Mouse (Mus musculus) hindbrain, postnatal 0 days (tissue): ENCODE measurements around the gene Dnajc22. TPM values are rescaled to one million over a fixed set of nuclear protein-coding genes. Genes with fewer than 3 reads are reported as not detected.
"Not testable (repeated sequence)": the region's sequence is repeated elsewhere in the genome, so short reads cannot be mapped to it uniquely, and the experiment has no call there.

Experiments
- ATAC-seq: fragments of 200-750 bp; cut with Nextera tagmentation; 2 replicates; pipeline ENCODE4 v1.8.0; 2017; ENCODE audit warnings: mild to moderate bottlenecking, moderate TSS enrichment, moderate library complexity
- DNase-seq: peaks from one replicate; pipeline ENCODE4 v3.0.0-alpha.2; 2015; ENCODE audit warnings: low spot score
- H3K27ac ChIP-seq: fragments of 300-500 bp; sonication (generic); 2 replicates; pipeline ENCODE4 v1.5.1; 2014; ENCODE audit warnings: mild to moderate bottlenecking
- H3K27me3 ChIP-seq: fragments of 300-500 bp; sonication (generic); 2 replicates; pipeline ENCODE4 v1.6.1; 2014; ENCODE audit warnings: low read length, mixed read lengths; ENCODE audit not compliant: insufficient read depth
- H3K36me3 ChIP-seq: fragments of 300-500 bp; sonication (generic); 2 replicates; pipeline ENCODE4 v1.6.1; 2014; ENCODE audit warnings: low read length, mixed read lengths; ENCODE audit not compliant: insufficient read depth
- H3K4me1 ChIP-seq: fragments of 300-500 bp; sonication (generic); 2 replicates; pipeline ENCODE4 v1.6.1; 2014; ENCODE audit warnings: antibody characterized with exemption, low read length, mixed read lengths; ENCODE audit not compliant: insufficient read depth
- H3K4me2 ChIP-seq: fragments of 300-500 bp; sonication (generic); 2 replicates; pipeline ENCODE4 v1.6.1; 2014; ENCODE audit warnings: low read depth, mild to moderate bottlenecking, low read length, moderate library complexity, mixed read lengths
- H3K4me3 ChIP-seq: fragments of 300-500 bp; sonication (generic); 2 replicates; pipeline ENCODE4 v1.5.1; 2014; ENCODE audit warnings: low read length
- H3K9ac ChIP-seq: fragments of 300-500 bp; sonication (generic); replicated peaks from 2 replicates; pipeline ENCODE4 v1.6.1; 2014; ENCODE audit warnings: mild to moderate bottlenecking, low read length, moderate library complexity, mixed read lengths
- H3K9me3 ChIP-seq: fragments of 300-500 bp; sonication (generic); 2 replicates; pipeline ENCODE4 v1.6.1; 2016; ENCODE audit warnings: low read length, mixed read lengths
- CTCF ChIP-seq: IDR thresholded peaks from 2 replicates; pipeline ENCODE4 v1.5.1; 2016; ENCODE audit warnings: antibody characterized with exemption, control low read depth, low read depth
- WGBS: fragments of 180-500 bp; shearing (Covaris S2); extraction: QIAGEN DNeasy Blood & Tissue Kit; methylation state at CpG from one replicate; pipeline ENCODE4 v1.1.7; 2014; 5-methylcytosine and 5-hydroxymethylcytosine counted together
- polyA plus RNA-seq: library from polyadenylated mRNA; unstranded; fragments of >200 nt; fragmentation: Nextera tagmentation; extraction: Ambion mirVana; gene quantifications from 2 replicates; pipeline ENCODE4 v1.2.1, GENCODE M21; 2015
- total RNA-seq: library from RNA; depleted of rRNA; stranded (reverse); fragments of >200 nt; gene quantifications from 2 replicates; pipeline ENCODE4 v1.2.3, GENCODE M21; 2014

The Dnajc22 gene
- total and polyA plus RNA-seq, 2 experiments from 2014 or later: 0.45 to 0.99 TPM

GRCm38 (mm10) chr15:99055511-99055961 lies 37.4 kb upstream of the Dnajc22 start:
- TF ChIP-seq CTCF: no peak
- WGBS: under 1% methylated on average over 37 of the region's 37 CpGs
- peak overlapping the region; percentile 65 for H3K4me2 ChIP-seq
- H3K4me1 ChIP-seq: no peaks in the 10 kb centered on the region; the same call in 1 of the 2 replicates
- H3K27me3 ChIP-seq: peaks cover 38% of the 10 kb centered on the region
- H3K4me3 ChIP-seq: peak overlapping the region; percentile 34
- H3K36me3 ChIP-seq: no peaks in the 10 kb centered on the region
- peak overlapping the region; percentile 22; the same call in 1 of the 2 replicates for H3K9ac ChIP-seq
- ATAC-seq: no peak
- no peaks in the 10 kb centered on the region for H3K9me3 ChIP-seq
- H3K27ac ChIP-seq: no peak overlapping the region
- DNase-seq: peak; percentile 50

- H3K27me3 ChIP-seq: peaks cover 38% of the 10 kb centered on the region
- DNase-seq (peak; percentile 21), ATAC-seq (no peak)
- no peak overlapping the region for H3K9ac ChIP-seq
- peak; percentile 74 for TF ChIP-seq CTCF
- no peak overlapping the region for H3K27ac ChIP-seq
- no peak overlapping the region; the same call in 1 of the 2 replicates for H3K4me2 ChIP-seq
- 0 out of 2 replicates have a peak overlapping the region, but pooled peaks have one; percentile 34 for H3K4me3 ChIP-seq
- WGBS: 5% methylated on average over 14 of the region's 14 CpGs
- no peaks in the 10 kb centered on the region for H3K9me3 ChIP-seq
- H3K36me3 ChIP-seq: no peaks in the 10 kb centered on the region
- no peaks in the 10 kb centered on the region; the same call in 1 of the 2 replicates for H3K4me1 ChIP-seq
These were observed 36.6 kb upstream of the Dnajc22 start for GRCm38 (mm10) chr15:99056332-99056731.

GRCm38 (mm10) chr15:99065557-99066165 lies 27.3 kb upstream of the Dnajc22 start:
- no peaks in the 10 kb centered on the region for H3K9me3 ChIP-seq
- H3K9ac ChIP-seq: no peak overlapping the region
- no peak overlapping the region for H3K4me2 ChIP-seq
- no peak overlapping the region for H3K4me3 ChIP-seq
- H3K36me3 ChIP-seq: no peaks in the 10 kb centered on the region
- no peak for TF ChIP-seq CTCF
- DNase-seq (no peak), ATAC-seq (no peak)
- WGBS: 79% methylated on average over 12 of the region's 12 CpGs
- H3K27me3 ChIP-seq: peaks cover 6% of the 10 kb centered on the region
- H3K4me1 ChIP-seq: no peaks in the 10 kb centered on the region
- H3K27ac ChIP-seq: no peak overlapping the region

- Histone ChIP-seq H3K9ac (no peak overlapping the region), H3K4me3 (no peak overlapping the region), H3K27me3 (no peaks in the 10 kb centered on the region), H3K9me3 (no peaks in the 10 kb centered on the region), H3K36me3 (no peaks in the 10 kb centered on the region), H3K27ac (no peak overlapping the region), H3K4me2 (no peak overlapping the region), H3K4me1 (peaks cover 12% of the 10 kb centered on the region)
- no peak for ATAC-seq
- WGBS: 78% methylated on average over 1 of the region's 1 CpGs
- 0 out of 2 replicates have a peak, but pooled peaks have one; percentile 24 for TF ChIP-seq CTCF
- no peak for DNase-seq
These were observed 21.0 kb upstream of the Dnajc22 start for GRCm38 (mm10) chr15:99071988-99072387.

GRCm38 (mm10) chr15:99074019-99074599 lies 18.9 kb upstream of the Dnajc22 start, which contains the start of gene Troap:
TSS of gene Troap (plus strand) at chr15:99074575.
- Histone ChIP-seq H3K27me3 (no peaks in the 10 kb centered on the region), H3K9ac (peak within 1 kb of the TSS; percentile 72), H3K27ac (peak within 1 kb of the TSS; percentile 97), H3K9me3 (no peaks in the 10 kb centered on the region), H3K4me2 (peak within 1 kb of the TSS; percentile 65), H3K36me3 (no peaks in the 10 kb centered on the region), H3K4me1 (peaks cover 12% of the 10 kb centered on the region), H3K4me3 (peak within 1 kb of the TSS; percentile 38)
- 24% methylated on average over 9 of the region's 9 CpGs for WGBS
- ATAC-seq (no peak; the same call in 1 of the 2 replicates), DNase-seq (no peak)
- no peak for TF ChIP-seq CTCF

- peaks cover 12% of the 10 kb centered on the region for H3K4me1 ChIP-seq
- peak; percentile 99 for DNase-seq
- no peaks in the 10 kb centered on the region for H3K9me3 ChIP-seq
- peak overlapping the region; percentile 97 for H3K27ac ChIP-seq
- no peak for TF ChIP-seq CTCF
- H3K4me2 ChIP-seq: peak overlapping the region; percentile 65
- under 1% methylated on average over 44 of the region's 44 CpGs for WGBS
- peak; percentile 100 for ATAC-seq
- peak overlapping the region; percentile 38 for H3K4me3 ChIP-seq
- H3K27me3 ChIP-seq: no peaks in the 10 kb centered on the region
- H3K36me3 ChIP-seq: no peaks in the 10 kb centered on the region
- H3K9ac ChIP-seq: peak overlapping the region; percentile 72
These were observed 18.2 kb upstream of the Dnajc22 start for GRCm38 (mm10) chr15:99074600-99075333.

- H3K4me2 ChIP-seq, H3K27ac ChIP-seq, H3K27me3 ChIP-seq, DNase-seq, H3K36me3 ChIP-seq, H3K9ac ChIP-seq, H3K4me3 ChIP-seq, ATAC-seq, H3K9me3 ChIP-seq: not testable (repeated sequence)
- 97% methylated on average over 3 of the region's 3 CpGs for WGBS
- H3K4me1 ChIP-seq: peaks cover 12% of the 10 kb centered on the region
These were observed 17.0 kb upstream of the Dnajc22 start for GRCm38 (mm10) chr15:99076011-99076410.
